Mouse (Mus musculus) frontal cortex, adult 2 months (tissue): Measurements from ENCODE around the gene Ms4a7. TPM values are rescaled to one million over a fixed set of nuclear protein-coding genes. Genes with fewer than 3 reads are reported as not detected.

Experiments used
- DNase-seq, 2 experiments: peaks; one replicate each; pipeline ENCODE4 v3.0.0; 2022; ENCODE audit warnings: low spot score in 1 of 2; ENCODE audit errors: extremely low spot score in 1 of 2
- polyA plus RNA-seq: library from polyadenylated mRNA; depleted of rRNA; stranded (reverse); fragments of >200 nt; gene quantifications from 2 replicates; pipeline ENCODE4 v1.2.3, GENCODE M21; 2012; rRNA removed

The Ms4a7 gene
- polyA plus RNA-seq, 1 experiment: 0.72 TPM

GRCm38 (mm10) chr19:11276431-11276830 is 59.5 kb downstream of the Ms4a7 start:
- DNase-seq: no peak

Other genes starting within 250 kb of the Ms4a7 start
- not detected in 2 replicates for gene 1700017D01Rik, start 205.3 kb downstream of the Ms4a7 start, polyA plus RNA-seq
- not detected in 2 replicates for gene 1700025F22Rik, start 170.8 kb downstream of the Ms4a7 start, polyA plus RNA-seq
- not detected in 2 replicates for gene Ms4a13, start 139.4 kb downstream of the Ms4a7 start, polyA plus RNA-seq
- not detected in 2 replicates for gene Ms4a12, start 103.7 kb downstream of the Ms4a7 start, polyA plus RNA-seq
- gene Ms4a1, start 69.9 kb downstream of the Ms4a7 start, polyA plus RNA-seq: 0.06 and 0.11 TPM in 2 replicates
- gene Ms4a5, start 52.3 kb downstream of the Ms4a7 start, polyA plus RNA-seq: not detected in 2 replicates
- 0.08 and 0.18 TPM in 2 replicates for gene Ms4a14, start 21.7 kb downstream of the Ms4a7 start, polyA plus RNA-seq
- 0.18 and 0.21 TPM in 2 replicates for gene Ms4a4a, start 39.4 kb upstream of the Ms4a7 start, polyA plus RNA-seq
- gene Ms4a4c, start 68.6 kb upstream of the Ms4a7 start, polyA plus RNA-seq: 0.17 and 0.32 TPM in 2 replicates
- gene Ms4a4b, start 107.4 kb upstream of the Ms4a7 start, polyA plus RNA-seq: 0.14 and 0.46 TPM in 2 replicates
- 0.50 and 0.96 TPM in 2 replicates for gene Ms4a6c, start 133.2 kb upstream of the Ms4a7 start, polyA plus RNA-seq
- 0.23 and 1.0 TPM in 2 replicates for gene Gm8369, start 149.8 kb upstream of the Ms4a7 start, polyA plus RNA-seq
- 1.6 and 2.7 TPM in 2 replicates for gene Ms4a6b, start 180.4 kb upstream of the Ms4a7 start, polyA plus RNA-seq
- gene Ms4a4d, start 200.7 kb upstream of the Ms4a7 start, polyA plus RNA-seq: not detected in 2 replicates